Mouse (Mus musculus) liver, adult 10 weeks (tissue): ENCODE measurements around the gene Isyna1. TPM values are rescaled to one million over a fixed set of nuclear protein-coding genes. Genes with fewer than 3 reads are reported as not detected.

Source experiments
- polyA plus RNA-seq: library from polyadenylated mRNA; stranded (reverse); fragments of 350-450 nt; fragmentation: Illumina TruSeq; extraction: RNeasy Lipid Tissue Mini Kit (QIAGEN cat#74804); gene quantifications from one replicate; pipeline ENCODE4 v1.2.3, GENCODE M21; 2014; ENCODE audit warnings: low read depth, low replicate concordance

The Isyna1 gene
- polyA plus RNA-seq = not detected

GRCm38 (mm10) chr8:70593961-70594609 lies at the start of gene Isyna1:
Gene Isyna1 (plus strand): TSS chr8:70594373.

DNA sequence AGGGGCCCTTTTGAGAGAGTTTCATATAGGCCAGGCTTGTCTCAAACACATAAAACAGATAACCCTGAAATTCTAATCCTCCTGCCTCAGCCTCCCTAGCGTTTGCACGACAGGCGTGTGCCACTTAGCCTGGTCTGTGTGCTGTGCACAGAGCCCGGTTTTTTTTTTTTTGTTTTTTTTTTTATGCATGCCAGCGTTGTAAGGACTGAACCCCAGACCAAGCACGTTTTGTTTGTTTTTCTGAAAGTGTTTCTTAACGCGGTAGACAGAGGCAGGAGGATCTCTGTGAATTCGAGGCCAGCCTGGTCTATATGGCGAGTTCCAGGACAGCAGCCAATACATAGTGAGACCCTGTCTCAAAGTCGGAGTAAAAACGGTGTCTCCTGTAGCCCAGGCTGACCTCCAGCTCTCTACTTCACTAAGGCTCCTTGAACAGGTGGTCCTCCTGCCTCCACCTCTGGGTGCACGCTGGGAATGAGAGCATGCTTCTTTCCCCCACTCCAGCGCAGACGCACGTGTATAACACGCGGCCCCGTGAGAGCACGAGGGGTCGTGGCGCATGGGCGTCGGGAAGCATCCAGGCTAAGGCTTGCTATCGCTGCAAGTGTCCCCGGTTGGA lies 14.7 kb downstream of the Isyna1 start, which contains the start of gene Ssbp4:
TSS of gene Ssbp4 (minus strand) at position 124 of the 619 bp plus-strand sequence.

DNA sequence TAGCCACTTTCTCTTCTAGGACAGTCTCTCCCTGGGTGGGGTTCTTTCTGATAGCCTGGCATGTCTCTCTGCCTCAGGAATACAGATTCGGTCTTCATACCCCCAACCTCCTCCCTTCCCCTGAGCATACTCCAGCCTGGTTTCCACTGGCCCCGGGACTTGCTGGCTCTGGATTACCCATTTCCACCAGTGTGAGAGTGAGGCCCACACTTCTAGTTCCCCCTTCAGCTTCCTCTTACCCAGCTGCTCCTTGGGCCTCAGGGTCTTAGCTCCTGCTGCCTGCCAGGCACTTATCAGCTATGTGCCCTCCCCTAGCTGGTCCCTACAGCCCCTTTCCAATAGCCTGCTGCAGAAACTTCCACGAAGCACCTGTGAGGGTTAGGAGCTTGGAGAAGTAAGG lies 21.7 kb downstream of the Isyna1 start, which contains the start of gene Lrrc25:
TSS of gene Lrrc25 (plus strand) at position 262 of the 400 bp plus-strand sequence.

DNA sequence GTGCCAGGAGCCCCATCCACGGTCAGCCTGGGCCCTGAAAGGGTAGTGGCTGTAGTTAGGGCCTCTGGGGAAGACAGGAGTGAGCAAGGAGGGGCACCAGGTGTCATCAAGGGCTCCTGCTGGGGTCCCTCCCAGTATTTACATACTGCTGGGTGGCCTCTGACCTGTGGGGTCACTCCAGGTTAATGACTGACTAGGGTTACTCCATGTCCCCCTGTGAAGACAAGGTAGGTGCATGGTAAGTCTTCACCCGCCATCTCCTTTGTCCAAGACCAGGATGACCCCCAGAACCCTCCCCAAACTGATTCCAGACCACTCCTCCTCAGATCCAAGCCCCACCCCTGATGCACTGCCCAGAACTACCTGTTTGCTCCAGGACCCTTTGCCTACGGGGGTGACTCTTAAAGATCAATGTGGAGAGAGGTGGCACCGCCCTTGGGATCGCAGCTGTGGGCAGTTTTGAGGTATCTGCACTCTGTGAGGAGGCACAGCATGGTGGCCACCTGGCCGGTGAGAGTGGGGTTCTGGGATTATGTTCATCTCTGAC lies 38.2 kb downstream of the Isyna1 start, which contains the start of gene Gdf15:
TSS of gene Gdf15 (minus strand) at position 111 of the 547 bp plus-strand sequence.

Other genes starting within 250 kb of the Isyna1 start
- 2.4 TPM for gene Upf1, start 241.1 kb upstream of the Isyna1 start, polyA plus RNA-seq
- gene Comp, start 220.8 kb upstream of the Isyna1 start, polyA plus RNA-seq = not detected
- 0.74 TPM for gene Crtc1, start 154.8 kb upstream of the Isyna1 start, polyA plus RNA-seq
- gene Klhl26, start 117.4 kb upstream of the Isyna1 start, polyA plus RNA-seq = 1.5 TPM
- not detected for gene Tmem59l, start 107.0 kb upstream of the Isyna1 start, polyA plus RNA-seq
- gene Crlf1, start 101.2 kb upstream of the Isyna1 start, polyA plus RNA-seq = not detected
- gene Rex1bd, start 87.6 kb upstream of the Isyna1 start, polyA plus RNA-seq = 2.4 TPM
- 13.6 TPM for gene Uba52, start 83.6 kb upstream of the Isyna1 start, polyA plus RNA-seq
- gene Fkbp8, start 66.6 kb upstream of the Isyna1 start, polyA plus RNA-seq = 10.3 TPM
- 11.4 TPM for gene Kxd1, start 66.4 kb upstream of the Isyna1 start, polyA plus RNA-seq
- gene Ell, start 54.9 kb upstream of the Isyna1 start, polyA plus RNA-seq = 2.1 TPM
- gene Ssbp4, start 14.5 kb downstream of the Isyna1 start, polyA plus RNA-seq = not detected
- 0.85 TPM for gene Lrrc25, start 21.8 kb downstream of the Isyna1 start, polyA plus RNA-seq
- gene Gdf15, start 38.1 kb downstream of the Isyna1 start, polyA plus RNA-seq = not detected
- gene Pgpep1, start 66.0 kb downstream of the Isyna1 start, polyA plus RNA-seq = 17.3 TPM
- gene Lsm4, start 78.9 kb downstream of the Isyna1 start, polyA plus RNA-seq = 0.61 TPM
- 8.1 TPM for gene Jund, start 104.6 kb downstream of the Isyna1 start, polyA plus RNA-seq
- not detected for gene Iqcn, start 109.1 kb downstream of the Isyna1 start, polyA plus RNA-seq
- not detected for gene Gm3336, start 124.2 kb downstream of the Isyna1 start, polyA plus RNA-seq
- gene Pde4c, start 129.3 kb downstream of the Isyna1 start, polyA plus RNA-seq = 1.1 TPM
- 0.56 TPM for gene Rab3a, start 160.3 kb downstream of the Isyna1 start, polyA plus RNA-seq
- 0.85 TPM for gene Mpv17l2, start 166.6 kb downstream of the Isyna1 start, polyA plus RNA-seq
- 0.93 TPM for gene Pik3r2, start 182.3 kb downstream of the Isyna1 start, polyA plus RNA-seq
- gene Mast3, start 210.7 kb downstream of the Isyna1 start, polyA plus RNA-seq = 2.1 TPM
- not detected for gene Il12rb1, start 214.1 kb downstream of the Isyna1 start, polyA plus RNA-seq
- 2.8 TPM for gene Arrdc2, start 245.3 kb downstream of the Isyna1 start, polyA plus RNA-seq